Mouse (Mus musculus) thymus, postnatal 0 days (tissue): Measurements from ENCODE around the gene Gm13691. TPM values are rescaled to one million over a fixed set of nuclear protein-coding genes. Genes with fewer than 3 reads are reported as not detected.
"Not testable (repeated sequence)": the region's sequence is repeated elsewhere in the genome, so short reads cannot be mapped to it uniquely, and the experiment has no call there.

Experiments used
- DNase-seq: peaks from one replicate; pipeline ENCODE4 v3.0.0-alpha.2; 2015; ENCODE audit warnings: low spot score
- polyA plus RNA-seq: library from polyadenylated mRNA; unstranded; fragments of >200 nt; fragmentation: Nextera tagmentation; extraction: Ambion mirVana; gene quantifications from 2 replicates; pipeline ENCODE4 v1.2.1, GENCODE M21; 2015

The Gm13691 gene
- not detected in 2 replicates for polyA plus RNA-seq

DNA sequence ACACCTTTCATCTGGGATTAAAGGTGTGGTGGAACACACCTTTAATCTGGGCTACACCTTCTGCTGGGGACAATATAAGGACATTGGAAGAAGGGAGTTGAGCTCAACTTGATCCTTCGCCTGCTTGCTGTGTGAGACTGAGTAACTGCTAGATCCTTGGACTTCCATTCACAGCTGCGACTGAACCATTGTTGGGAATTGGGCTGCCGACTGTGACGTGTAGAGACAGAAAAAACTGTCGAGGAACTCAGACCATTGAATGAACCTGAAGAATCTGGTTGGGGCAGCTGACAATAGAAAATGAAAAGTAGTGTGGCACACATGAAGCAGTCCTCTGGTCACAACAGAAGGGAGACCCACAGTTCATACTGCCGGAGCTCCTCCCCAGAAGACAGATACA, at the start of gene Gm13691:
Gene Gm13691 (plus strand): TSS at position 301 of the 400 bp plus-strand sequence.
- not testable (repeated sequence) for DNase-seq

DNA sequence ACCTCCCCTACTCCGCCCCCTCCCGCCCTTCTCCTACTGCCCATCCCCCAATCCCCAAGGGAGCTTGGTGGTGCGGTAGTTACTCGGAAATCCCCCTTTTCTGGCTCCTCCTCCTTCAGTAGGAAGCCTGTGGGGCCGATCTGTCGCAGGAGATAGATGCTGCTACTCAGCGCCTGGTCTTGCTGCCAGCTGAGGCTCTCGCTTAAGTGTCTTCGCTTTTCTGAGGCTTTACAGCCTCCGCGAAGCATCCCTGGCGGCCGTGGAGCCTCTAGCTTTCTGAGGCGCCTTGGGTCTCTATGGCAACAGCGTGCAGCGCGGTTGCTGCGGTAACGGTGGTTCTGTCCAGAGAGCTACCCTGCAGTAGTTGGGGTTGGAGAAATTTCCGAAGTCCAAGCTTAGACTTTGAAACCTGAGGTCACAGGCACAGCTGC, 49.4 kb upstream of the Gm13691 start, which contains the start of gene Zswim2:
Gene Zswim2 (minus strand): TSS at position 298 of the 431 bp plus-strand sequence.
- DNase-seq = peak; percentile 11

- DNase-seq = no peak
Measured at GRCm38 (mm10) chr2:83941378-83941777, 49.0 kb upstream of the Gm13691 start.

- DNase-seq = no peak
Measured at GRCm38 (mm10) chr2:83941792-83942191, 48.6 kb upstream of the Gm13691 start.

GRCm38 (mm10) chr2:83955393-83955792, 35.0 kb upstream of the Gm13691 start, which contains the start of gene Gm13698:
Gm13698 (plus strand) TSS chr2:83955693.
- not testable (repeated sequence) for DNase-seq

GRCm38 (mm10) chr2:83961203-83961602, 29.1 kb upstream of the Gm13691 start, which contains the start of gene Gm13693:
Gm13693 (plus strand) TSS chr2:83961503.
- not testable (repeated sequence) for DNase-seq

DNA sequence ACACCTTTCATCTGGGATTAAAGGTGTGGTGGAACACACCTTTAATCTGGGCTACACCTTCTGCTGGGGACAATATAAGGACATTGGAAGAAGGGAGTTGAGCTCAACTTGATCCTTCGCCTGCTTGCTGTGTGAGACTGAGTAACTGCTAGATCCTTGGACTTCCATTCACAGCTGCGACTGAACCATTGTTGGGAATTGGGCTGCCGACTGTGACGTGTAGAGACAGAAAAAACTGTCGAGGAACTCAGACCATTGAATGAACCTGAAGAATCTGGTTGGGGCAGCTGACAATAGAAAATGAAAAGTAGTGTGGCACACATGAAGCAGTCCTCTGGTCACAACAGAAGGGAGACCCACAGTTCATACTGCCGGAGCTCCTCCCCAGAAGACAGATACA, 23.3 kb upstream of the Gm13691 start, which contains the start of gene Gm13695:
Gene Gm13695 (plus strand): TSS at position 301 of the 400 bp plus-strand sequence.
- DNase-seq = not testable (repeated sequence)

GRCm38 (mm10) chr2:83972823-83973222, 17.5 kb upstream of the Gm13691 start, which contains the start of gene Gm13696:
Gm13696 (plus strand) TSS chr2:83973123.
- not testable (repeated sequence) for DNase-seq

DNA sequence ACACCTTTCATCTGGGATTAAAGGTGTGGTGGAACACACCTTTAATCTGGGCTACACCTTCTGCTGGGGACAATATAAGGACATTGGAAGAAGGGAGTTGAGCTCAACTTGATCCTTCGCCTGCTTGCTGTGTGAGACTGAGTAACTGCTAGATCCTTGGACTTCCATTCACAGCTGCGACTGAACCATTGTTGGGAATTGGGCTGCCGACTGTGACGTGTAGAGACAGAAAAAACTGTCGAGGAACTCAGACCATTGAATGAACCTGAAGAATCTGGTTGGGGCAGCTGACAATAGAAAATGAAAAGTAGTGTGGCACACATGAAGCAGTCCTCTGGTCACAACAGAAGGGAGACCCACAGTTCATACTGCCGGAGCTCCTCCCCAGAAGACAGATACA, 11.7 kb upstream of the Gm13691 start, which contains the start of gene Gm13694:
Gene Gm13694 (plus strand): TSS at position 301 of the 400 bp plus-strand sequence.
- DNase-seq = not testable (repeated sequence)

GRCm38 (mm10) chr2:83984443-83984842, 5.9 kb upstream of the Gm13691 start, which contains the start of gene Gm13697:
Gm13697 (plus strand) TSS chr2:83984743.
- DNase-seq = not testable (repeated sequence)

DNA sequence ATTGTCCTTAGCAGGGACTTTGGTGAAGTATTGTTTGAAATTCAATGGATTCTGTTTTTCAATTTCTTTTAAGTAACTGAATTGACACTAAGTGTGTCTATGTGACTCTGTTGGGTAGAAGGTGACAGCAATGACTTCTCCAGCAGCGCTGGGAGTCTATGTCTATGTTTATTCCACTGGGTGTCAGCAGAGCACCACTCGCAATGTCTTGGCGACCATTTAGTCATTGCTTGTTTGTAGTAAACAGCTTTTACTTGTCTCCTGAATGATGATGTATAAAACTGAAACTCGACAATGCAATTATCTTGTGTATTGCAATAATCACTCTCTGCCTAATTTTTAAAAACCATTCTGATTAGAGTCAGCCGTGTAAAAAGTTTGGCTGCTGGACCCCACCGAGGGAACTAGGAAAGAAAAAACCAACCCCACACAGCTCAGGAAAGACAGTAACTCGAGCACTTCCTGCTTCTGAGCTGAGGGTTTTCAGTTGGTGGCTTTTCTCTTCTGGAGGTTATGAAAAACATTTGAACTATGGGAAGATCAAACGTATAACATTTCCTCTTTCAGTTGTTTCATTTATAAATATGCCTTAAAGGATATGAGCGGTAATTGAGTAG, 3.4 kb downstream of the Gm13691 start:
- peak; percentile 85 for DNase-seq

DNA sequence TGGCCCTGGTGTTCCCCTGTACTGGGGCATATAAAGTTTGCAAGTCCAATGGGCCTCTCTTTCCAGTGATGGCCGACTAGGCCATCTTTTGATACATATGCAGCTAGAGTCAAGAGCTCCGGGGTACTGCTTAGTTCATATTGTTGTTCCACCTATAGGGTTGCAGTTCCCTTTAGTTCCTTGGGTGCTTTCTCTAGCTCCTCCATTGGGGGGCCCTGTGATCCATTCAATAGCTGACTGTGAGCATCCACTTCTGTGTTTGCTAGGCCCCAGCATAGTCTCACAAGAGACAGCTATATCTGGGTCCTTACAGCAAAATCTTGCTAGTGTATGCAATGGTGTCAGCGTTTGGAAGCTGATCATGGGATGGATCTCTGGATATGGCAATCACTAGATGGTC, 4.2 kb downstream of the Gm13691 start:
- not testable (repeated sequence) for DNase-seq

- no peak for DNase-seq
Measured at GRCm38 (mm10) chr2:84008913-84009312, 18.6 kb downstream of the Gm13691 start.

DNA sequence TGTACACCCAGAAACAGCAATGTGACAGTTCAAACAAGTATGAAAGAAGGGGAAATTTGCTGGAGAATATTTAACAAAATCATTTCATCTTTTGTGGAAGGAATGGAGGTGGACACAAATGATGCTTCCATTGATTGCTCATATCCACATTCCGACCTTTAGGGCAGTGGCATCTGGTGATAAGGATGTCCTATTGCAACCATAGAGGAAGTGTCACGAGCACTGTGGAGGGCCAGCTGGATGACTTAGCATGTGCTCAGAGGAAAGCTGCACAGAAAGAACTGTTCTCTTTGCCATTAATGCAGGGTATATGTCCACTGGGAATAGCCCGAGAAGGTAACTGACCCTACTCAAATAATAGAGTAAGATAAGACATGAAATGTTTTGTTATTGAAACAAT, 19.5 kb downstream of the Gm13691 start:
- no peak for DNase-seq

DNA sequence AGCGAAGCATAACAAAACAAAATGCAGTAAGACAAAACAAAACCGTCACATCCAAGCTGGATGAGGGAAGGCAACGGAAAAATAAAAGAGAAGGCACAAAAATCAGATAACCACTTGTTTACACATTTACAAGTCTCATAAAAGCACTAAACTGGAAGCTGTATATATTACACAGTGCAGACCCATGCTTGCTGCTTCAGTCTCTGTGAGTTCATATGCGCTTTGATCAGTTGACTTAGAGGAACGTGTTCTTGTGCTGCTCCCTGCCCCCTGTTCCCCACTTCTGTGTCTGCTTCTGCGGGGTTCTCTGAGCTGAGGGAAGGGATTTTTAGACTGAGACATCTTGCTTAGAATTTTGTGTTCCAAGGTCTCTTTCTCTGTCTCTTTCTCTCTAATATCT, 24.2 kb downstream of the Gm13691 start:
- no peak for DNase-seq

DNA sequence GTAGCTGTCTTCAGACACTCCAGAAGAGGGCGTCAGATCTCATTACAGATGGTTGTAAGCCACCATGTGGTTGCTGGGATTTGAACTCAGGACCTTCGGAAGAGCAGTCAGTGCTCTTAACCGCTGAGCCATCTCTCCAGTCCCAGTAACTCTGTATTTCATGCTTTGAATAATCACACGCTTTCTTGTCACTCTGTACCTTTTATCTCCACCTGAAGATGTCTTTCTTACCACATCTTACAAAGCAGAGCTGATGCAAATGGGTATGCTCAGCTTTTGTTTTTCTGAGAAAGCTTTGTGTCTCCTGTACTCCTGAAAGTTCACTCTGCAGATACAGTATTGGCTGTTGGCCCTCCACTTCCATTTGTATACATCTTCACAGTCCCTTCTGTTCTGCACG, 25.9 kb downstream of the Gm13691 start:
- peak; percentile 51 for DNase-seq

DNA sequence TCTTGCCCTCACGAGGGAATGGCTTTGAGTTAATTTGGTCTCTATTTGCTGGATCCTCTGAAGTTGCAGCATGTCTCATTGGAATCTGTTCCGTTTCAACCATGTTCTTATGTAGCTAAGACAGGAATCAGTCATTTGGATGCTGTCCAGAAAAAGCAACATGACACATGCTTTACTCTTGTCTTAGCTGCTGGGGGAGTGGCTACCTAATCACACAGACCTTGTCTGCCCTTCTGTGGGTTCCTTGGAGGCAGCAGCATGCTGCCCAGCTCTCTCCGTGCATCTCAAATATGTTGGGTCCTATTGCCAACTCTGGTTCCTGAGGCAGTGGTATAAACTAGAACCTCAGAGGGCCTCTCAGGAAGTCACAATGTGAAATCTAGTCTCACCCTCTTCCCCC, 28.0 kb downstream of the Gm13691 start:
- DNase-seq = no peak

DNA sequence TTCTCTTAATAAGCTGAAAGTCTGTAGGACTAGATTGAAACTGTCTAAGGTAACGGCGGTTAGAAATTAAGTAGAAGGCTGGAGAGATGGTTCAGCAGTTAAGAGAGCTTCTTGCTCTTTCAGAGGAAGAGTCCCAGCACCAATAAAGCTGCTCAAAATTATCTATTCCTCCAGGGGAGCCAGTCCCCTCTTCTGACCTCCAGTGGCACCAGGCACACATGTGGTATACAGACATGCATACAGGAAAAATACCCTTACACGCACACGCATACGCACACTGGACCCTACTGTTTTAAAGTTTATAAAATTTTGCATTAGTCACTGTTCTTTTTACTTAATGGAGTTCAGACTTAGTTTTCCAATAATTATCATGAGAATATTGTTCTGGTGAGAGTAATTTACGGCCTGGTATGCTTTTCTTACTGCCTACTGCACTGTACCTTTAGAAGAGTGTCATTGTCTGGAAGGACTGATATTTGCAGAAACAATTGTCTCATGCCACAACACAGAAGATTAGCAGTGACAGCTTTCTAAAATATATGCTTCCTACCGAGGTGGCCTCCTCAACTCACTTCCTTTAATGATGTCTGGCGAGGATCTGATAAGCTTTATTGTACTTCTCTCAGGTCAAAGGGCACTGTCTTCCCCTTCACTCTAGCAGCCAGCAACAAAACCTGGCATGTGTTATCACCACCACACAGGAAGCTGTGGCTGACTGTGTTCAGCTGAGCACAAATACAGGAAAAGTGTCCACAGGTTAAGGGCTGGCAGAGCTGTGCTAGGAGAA, 29.4 kb downstream of the Gm13691 start:
- DNase-seq = peak; percentile 55

- DNase-seq = no peak
Measured at GRCm38 (mm10) chr2:84021930-84022329, 31.6 kb downstream of the Gm13691 start.

- DNase-seq = peak; percentile 20
Measured at GRCm38 (mm10) chr2:84022905-84023304, 32.6 kb downstream of the Gm13691 start.

DNA sequence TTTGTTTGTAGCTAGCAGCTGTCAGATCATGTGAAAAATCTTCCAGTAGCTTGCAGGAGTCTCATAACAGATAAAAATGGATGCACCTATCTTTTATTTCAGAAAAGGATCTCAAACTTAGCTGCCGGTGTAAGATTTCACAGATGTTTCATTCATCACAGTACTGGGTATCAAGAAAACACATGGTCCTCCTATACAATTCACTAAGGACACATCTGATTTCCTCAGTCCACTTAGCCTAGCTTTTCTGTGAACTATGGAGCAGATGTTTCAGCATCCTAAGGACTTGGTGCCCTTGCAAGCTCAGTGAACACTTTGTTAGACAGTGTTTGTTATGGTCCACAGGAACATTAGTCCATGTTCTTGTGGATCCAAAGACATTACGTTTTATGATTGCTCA, 33.0 kb downstream of the Gm13691 start:
- DNase-seq = no peak

DNA sequence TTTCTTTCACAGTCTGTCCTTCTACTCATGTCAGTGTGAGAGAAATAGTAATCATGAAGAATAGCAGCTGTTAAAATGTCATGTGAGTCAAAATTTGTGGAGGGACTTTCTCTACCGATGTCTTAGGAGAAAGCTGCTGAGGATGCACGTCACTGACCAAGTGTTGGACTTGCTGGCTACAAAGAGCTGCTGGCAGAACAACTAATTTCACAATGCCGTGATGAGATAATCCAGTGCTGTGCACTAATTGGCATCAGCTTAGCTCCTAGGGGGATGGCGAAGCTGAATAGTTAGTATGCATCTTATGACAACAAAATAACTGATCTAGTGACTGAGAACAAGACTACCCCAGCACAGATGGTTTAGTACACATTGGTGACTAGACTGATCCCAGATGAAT, 34.9 kb downstream of the Gm13691 start:
- no peak for DNase-seq
